Mouse (Mus musculus) large intestine, adult 2 months (tissue): ENCODE data around the gene Klf16. TPM values are rescaled to one million over a fixed set of nuclear protein-coding genes. Genes with fewer than 3 reads are reported as not detected.
A peak's percentile ranks its signal among the peaks of the same experiment; 100 is the strongest.

Experiments
- DNase-seq: peaks from one replicate; pipeline ENCODE4 v3.0.0-alpha.2; 2012; ENCODE audit warnings: low read depth, low spot score
- WGBS: fragments of 180-500 bp; shearing (Covaris S2); methylation state at CpG from one replicate; pipeline ENCODE4 v1.1.7; 2018; 5-methylcytosine and 5-hydroxymethylcytosine counted together
- polyA plus RNA-seq: library from polyadenylated mRNA; depleted of rRNA; stranded (reverse); fragments of >200 nt; gene quantifications from 2 replicates; pipeline ENCODE4 v1.2.3, GENCODE M21; 2012; rRNA removed

Klf16 gene
- polyA plus RNA-seq = 12.6 and 12.8 TPM in 2 replicates

DNA sequence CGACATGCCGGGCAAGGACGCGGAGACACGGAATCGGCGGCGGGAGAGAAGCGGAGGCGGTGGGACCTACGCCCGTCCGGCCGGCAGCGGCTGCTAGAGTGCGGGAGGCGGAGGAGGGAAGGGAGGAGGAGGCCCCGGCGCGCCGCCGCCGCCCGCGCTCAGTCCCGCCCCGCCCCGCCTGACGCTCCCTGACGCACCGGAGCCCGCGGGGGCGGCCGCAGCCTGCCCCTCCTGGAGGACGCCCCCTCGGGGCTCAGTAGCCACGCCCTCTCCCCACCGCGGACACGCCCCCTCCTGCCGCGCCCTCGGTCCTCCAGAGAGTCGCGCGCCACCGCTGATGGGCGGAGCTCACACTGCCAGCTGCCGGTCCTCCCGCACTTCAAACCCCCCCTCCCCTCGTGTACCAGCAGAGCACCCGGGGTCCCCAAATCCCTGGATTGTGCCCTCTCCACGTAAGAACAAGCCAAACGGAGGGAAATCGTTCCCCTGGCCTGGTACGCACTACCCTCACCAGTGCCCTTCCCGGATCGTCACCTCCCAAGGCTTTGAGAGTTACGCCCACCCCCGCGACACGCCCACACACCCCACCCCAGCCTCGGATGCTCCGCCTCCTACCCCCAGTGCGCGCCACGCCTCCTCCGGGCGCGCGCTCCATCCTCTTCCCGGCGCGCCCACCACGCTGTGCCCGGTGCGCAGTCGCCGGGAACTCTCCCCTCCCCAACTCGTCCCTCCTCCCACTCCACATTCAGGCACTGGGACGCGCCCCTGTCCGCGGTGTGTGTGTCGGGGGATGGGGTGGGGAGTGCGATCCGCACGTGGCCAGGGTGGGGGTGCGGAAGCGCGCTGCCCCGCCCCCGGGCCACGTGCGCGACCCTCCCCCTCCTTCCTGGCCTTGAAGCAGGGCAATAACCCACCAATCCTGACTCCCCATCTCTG, at the start of gene Klf16:
Gene Klf16, minus strand, starts transcription at position 127 of the 936 bp plus-strand sequence.
- no peak for DNase-seq
- 2% methylated on average over 79 of the region's 97 CpGs for WGBS

- 61% methylated on average over 4 of the region's 4 CpGs for WGBS
- DNase-seq = no peak
These were observed 48.6 kb upstream of the Klf16 start for GRCm38 (mm10) chr10:80625764-80626163.

GRCm38 (mm10) chr10:80623457-80624191, 46.5 kb upstream of the Klf16 start:
- WGBS = 10% methylated on average over 15 of the region's 15 CpGs

GRCm38 (mm10) chr10:80622661-80623456, 45.7 kb upstream of the Klf16 start, which contains the start of gene Csnk1g2:
TSS of gene Csnk1g2 (plus strand) at chr10:80622838.
- no peak for DNase-seq
- 1% methylated on average over 82 of the region's 85 CpGs for WGBS

More at GRCm38 (mm10) chr10:80623457-80624191, 46.5 kb upstream of the Klf16 start:
- DNase-seq = no peak

GRCm38 (mm10) chr10:80621940-80622660, 45.0 kb upstream of the Klf16 start:
- under 1% methylated on average over 64 of the region's 64 CpGs for WGBS
- peak; percentile 100 for DNase-seq

- DNase-seq = no peak
- WGBS = under 1% methylated on average over 9 of the region's 9 CpGs
These were observed 44.5 kb upstream of the Klf16 start for GRCm38 (mm10) chr10:80621690-80621939.

GRCm38 (mm10) chr10:80620796-80621689, 43.9 kb upstream of the Klf16 start:
- no peak for DNase-seq
- 57% methylated on average over 16 of the region's 16 CpGs for WGBS

GRCm38 (mm10) chr10:80620365-80620764, 43.2 kb upstream of the Klf16 start:
- no peak for DNase-seq
- WGBS = 84% methylated on average over 9 of the region's 9 CpGs

GRCm38 (mm10) chr10:80619465-80620244, 42.5 kb upstream of the Klf16 start:
- WGBS = 49% methylated on average over 8 of the region's 8 CpGs
- no peak for DNase-seq

DNA sequence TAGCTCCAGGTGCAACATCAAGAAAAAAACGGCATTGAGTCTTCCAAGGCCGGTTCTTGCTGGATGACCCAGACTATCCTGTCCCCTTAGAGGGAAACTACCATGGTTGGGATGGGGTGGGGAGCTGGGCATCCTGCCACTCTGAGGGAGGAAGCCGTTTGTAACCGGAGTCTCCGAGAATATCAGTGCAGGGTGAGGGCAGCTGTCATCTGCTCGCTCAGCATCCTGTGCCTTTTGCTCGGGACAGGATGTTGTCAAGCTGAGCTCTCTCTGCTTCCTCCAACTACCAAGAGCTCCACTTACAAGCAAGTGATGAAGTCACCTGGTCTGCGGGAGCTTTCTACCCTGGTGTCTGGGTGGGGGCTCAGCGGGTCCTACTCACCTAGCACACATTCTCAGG, 41.1 kb upstream of the Klf16 start:
- WGBS = 52% methylated on average over 9 of the region's 9 CpGs
- no peak for DNase-seq

GRCm38 (mm10) chr10:80614351-80614750, 37.2 kb upstream of the Klf16 start:
- no peak for DNase-seq
- WGBS = 84% methylated on average over 6 of the region's 6 CpGs

- 81% methylated on average over 3 of the region's 3 CpGs for WGBS
- DNase-seq = no peak
These were observed 36.7 kb upstream of the Klf16 start for GRCm38 (mm10) chr10:80613821-80614220.

DNA sequence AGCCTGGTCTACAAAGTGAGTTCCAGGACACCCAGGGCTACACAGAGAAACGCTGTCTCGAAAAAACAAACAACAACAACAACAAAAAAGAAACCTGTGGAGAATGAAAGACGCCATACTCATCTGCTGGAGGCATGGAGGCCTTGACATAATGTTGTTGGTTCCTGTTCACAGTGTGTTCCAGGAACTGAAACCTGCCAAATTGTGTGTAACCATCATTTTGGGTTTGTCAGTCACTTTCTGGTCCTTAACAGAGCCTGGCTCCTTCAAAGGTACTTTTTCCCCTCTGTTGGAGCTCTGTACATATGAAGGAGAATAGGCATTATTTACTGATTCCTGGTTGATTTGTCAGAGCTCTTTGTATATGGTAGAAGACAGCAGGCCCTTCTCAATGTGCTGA, 34.8 kb upstream of the Klf16 start:
- WGBS = 91% methylated on average over 3 of the region's 3 CpGs
- no peak for DNase-seq

DNA sequence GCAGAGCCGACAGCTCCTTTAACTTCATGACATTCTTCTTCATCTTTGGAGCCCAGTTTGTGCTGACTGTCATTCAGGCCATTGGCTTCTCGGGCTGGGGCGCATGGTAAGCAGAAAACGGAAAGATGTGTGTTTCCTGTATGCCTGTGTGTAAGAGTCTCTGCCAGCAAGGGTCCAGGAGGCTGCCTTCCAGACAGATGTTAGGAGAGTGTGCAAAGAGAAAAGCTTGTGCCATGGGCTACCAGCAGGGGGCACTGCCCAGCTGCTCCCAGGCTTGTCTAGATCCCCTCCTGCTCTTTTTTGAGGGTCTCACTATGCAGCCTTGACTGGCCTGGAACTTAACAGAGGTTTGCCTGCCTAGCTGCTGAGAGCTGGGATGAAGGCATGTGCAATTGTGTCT, 33.9 kb upstream of the Klf16 start:
- no peak for DNase-seq
- WGBS = 67% methylated on average over 4 of the region's 4 CpGs

DNA sequence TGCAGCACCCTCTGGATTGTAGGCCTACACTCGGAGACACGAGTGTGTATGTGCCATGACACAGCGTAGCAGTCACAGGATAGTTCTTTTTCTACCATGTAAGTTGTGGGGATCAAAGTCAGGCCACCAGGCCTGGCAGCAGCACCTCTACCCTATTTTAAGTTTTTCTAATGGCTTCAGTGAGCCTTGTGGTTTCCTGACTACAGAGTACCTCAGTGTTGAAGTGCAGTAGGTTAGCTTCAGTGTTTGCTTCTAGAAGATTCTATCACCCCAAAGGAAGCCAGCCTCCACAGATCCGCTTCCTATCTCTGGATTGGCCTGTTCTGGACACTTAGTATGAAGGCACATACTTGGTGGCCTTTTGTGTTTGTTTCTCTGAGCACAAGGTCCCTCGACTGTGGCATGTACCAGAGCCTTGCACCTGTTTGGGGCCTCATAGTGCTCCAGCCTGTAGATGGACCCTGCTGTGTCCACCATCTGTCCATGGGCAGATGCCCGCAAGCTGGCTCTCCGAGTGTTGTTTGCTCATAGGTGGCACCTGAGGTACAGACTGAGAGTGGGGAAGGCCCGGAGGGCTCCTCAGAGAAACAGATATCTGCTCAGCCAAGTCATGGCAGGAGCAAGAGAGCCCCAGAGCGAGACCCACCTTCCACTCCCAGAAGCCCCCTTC, 33.1 kb upstream of the Klf16 start:
- 87% methylated on average over 9 of the region's 9 CpGs for WGBS
- DNase-seq = no peak

DNA sequence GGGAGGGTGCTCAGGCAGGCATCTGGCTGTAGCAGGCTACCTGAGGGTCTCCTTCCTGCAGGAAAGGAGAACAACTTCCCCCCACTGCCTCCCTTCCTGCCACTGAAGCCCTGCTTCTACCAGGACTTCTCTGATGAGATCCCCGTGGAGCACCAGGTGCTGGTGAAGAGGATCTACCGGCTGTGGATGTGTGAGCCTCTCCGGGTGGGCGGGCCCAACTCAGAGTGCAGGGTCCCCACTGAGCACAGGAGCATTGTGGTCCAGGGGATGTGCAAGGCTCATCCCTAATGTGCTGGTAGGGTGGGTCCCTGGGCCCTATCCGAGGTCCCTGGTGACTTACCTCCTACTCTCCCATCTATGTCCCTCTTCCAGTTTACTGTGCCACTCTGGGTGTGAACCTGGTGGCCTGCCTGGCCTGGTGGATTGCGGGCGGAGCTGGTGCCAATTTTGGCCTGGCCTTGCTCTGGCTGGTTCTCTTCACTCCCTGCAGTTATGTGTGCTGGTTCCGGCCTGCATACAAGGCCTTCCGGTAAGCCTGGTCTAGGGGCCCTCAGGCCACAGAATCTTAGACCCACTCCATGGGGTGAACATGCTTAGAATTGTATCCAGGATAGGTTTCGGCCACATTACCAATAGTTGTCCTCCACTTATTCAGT, 32.3 kb upstream of the Klf16 start:
- no peak for DNase-seq
- 90% methylated on average over 10 of the region's 10 CpGs for WGBS

GRCm38 (mm10) chr10:80608435-80608834, 31.3 kb upstream of the Klf16 start:
- DNase-seq = no peak
- 84% methylated on average over 3 of the region's 3 CpGs for WGBS
